Mouse (Mus musculus) heart, adult 8-10 months (tissue): ENCODE data around the gene Vangl2. TPM values are rescaled to one million over a fixed set of nuclear protein-coding genes. Genes with fewer than 3 reads are reported as not detected.
A peak's percentile ranks its signal among the peaks of the same experiment; 100 is the strongest.

Experiments used
- DNase-seq: peaks from one replicate; pipeline ENCODE4 v3.0.0; 2022; ENCODE audit warnings: low spot score
- total RNA-seq, 4 experiments: library from RNA; stranded (reverse); gene quantifications; 2 replicates each; pipeline ENCODE4 v1.2.4; 2022

The Vangl2 gene
- total RNA-seq, 4 experiments from 2014 or later: 0.86 to 1.7 (median 1.1) TPM

DNA sequence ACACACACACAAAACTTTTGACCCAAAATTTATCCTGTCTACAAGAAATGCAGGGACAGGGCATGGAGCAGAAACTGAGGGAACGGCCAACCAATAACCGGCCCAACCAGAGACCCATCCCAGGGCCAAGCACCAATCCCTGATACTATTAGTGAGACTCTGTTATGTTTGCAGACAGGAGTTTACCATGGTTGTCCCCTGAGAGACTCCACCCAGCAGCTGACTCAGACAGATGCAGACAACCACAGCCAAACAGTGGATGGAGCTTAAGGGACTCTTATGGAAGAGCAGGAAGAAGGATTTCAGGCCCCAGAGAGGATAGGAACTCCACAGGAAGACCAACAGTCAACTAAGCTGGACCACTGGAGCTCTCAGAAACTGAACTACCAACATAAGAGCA is 1.7 kb upstream of the Vangl2 start:
- no peak for DNase-seq

DNA sequence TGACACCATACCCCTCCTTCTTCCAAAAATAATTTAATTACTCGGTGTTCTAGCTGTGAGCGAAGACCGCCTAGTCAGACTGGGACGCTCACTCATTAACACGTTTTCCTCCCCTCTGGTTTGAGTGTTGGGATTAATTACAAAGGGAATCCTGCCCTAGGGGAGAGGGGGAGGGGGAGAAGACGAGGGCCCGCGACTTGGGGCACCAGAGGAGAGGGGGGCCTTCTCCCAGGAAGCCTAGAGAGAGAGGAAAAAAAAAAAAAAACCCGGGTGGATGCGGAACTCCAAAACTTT is 488 bp downstream of the Vangl2 start:
- DNase-seq: no peak

DNA sequence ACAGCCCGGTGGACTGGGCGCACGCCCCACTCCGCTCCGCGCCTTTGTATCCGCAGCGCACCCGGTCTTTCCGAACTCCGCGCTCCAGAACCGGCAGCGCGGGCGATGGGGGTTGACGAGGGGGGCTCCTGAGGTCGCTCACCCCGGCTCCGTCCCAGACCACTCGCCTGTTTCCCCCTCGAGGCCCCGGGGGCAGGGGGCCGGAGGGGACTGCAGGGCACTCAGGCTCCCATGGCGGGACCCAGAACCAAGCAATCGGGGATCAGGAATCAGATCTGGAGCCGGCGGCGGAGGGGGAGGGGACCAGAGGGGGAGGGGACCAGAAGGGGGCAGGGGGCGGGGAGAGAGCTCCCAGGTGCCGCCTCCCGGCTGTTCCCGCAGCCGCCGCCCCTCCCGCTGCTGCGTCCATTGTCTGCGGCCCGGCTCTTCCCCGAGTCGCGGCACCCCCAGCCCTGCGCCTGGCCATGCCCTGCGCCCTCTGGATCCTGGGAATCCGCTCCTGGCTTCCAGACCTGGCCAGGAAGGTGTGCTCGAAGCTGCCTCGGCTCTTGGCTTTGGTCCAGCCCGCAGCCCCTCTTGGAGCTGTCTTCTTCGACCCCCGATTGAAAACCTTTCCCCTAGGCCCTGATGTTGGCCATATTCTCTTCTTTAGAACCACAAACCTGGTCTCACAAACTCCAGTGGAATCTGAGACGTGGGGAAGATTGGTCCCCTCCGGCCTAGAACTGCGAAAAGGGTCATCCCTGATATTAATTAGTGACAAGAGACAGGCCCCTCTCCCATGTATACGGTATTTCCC is 1.0 kb downstream of the Vangl2 start:
- peak; percentile 73 for DNase-seq

DNA sequence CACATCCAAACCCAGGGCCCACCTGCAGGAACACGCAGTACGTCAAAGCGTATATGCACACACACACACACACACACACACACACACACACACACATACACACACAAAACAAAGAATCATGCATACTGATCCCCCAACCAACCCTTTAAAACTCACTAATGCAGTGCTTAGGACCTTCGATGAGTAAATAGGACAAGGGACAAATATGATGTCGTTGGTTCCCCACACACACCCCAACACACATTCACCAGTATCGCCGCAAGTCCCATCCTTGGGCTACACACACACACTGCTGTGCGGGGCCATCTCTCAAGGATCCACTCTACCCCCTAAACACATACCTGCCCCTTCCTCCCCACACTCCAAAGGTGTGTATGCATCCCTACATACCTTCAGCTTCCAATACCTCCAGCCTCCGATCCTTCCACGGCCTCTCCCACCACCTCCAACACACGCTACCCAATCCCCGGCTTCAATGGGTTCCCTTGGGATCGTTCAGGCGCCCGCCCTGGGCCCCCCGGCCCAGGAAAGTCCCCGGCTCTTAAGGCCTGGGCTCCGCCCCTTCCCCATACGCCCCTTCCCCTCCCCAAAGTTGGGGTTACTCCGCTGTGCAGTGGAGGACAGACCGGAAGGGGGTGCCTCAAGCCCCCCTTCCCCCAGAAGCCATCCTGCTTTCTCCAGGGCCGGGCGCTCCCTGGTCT is 1.9 kb downstream of the Vangl2 start:
- no peak for DNase-seq

DNA sequence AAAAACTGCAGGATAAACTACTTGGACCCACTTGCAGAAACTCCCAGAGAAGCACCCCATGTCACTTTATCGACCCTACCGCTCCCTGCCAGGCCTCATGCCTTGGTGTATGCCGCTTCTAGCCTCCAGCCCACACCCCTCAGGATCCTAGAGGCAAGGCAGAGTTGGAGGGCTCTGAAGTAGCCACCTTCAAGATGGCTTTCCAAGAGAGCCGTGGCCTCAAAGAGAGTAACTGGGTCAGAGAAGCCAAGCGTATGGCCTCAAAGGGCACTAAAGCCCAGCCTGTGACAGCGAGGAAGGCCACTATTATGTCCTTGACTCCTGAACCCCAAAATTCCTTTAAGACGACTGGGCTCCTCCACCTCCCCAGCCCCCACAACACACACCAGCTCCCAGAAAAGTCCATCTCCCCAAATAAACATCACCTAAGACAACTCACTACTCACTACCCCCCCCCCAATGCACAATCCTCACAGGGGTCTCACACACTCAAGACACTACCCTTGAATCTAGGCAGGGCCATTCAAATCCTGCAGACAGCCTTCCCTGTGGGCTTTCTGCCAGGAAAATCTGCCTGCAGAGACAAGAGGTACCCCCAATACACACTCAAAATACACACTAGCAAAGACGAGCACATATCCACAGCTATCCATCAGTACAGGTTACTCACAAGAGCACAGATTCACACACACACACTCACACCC is 2.9 kb downstream of the Vangl2 start:
- DNase-seq: no peak

DNA sequence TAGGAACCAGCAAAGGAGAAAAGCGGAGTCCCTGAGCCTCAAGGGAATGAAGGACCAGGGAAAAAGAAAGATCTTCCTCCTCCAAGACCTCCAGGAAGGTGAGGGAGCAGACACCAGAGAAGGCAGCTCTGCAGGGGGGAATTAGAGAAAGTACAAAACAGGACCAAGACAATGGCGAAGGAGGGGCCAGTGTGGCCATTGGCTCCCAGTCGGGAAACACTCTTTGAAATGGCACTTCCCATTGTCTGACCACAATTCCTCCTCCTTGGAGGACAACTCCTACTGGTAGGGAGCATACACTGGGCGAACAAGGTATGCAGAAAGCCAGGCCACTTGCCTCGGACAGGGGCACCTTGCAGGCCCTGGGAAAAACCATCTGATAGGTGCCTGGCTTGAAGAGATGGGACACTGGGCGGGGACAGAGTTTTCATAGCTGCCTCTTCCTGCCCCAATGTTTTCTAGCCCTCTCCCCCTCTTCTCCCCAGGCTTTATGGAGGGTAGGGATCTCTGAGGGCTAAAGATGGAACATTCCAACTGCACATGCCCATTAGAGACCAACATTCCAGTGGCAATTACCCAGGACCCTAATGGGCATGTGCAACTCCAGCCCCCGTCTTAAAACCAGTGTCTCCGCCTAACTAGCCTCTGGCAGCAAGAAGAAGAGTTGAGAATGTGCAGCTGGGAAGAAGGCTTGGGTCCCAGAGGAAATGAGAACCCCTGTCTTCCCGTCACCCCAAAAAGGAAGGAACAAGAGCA is 3.9 kb downstream of the Vangl2 start:
- DNase-seq: no peak

DNA sequence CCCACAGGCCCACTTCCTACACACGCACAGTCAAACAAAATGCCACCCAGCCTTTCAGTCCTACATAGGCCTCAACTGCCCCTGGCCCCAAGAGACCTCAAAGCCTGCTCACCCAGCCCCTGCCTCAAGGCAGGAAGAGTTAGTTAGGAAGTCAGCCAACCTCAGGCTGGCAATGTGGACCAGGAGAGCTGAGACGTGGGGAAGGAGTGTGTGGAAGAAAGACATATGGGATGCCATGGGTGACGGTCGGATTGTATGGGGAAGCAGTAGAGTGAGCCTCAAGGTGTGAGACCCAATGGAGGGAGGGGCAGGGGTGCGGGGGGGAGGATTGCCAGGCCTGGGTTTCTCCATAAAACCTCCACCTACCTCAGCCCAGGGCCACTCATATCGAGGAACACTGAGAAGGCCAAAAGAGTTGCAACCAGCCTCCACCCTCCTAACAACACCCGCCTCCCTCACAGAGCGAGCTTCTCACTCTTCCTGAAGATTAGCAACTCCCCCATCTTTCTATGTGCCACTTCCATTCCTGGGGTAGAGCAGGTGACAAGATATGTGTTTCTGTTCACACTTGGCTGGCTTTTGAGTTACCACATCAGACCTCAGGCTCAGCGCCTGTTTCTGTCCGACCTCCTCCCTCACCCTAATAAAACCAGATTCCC is 8.3 kb downstream of the Vangl2 start:
- DNase-seq: no peak

DNA sequence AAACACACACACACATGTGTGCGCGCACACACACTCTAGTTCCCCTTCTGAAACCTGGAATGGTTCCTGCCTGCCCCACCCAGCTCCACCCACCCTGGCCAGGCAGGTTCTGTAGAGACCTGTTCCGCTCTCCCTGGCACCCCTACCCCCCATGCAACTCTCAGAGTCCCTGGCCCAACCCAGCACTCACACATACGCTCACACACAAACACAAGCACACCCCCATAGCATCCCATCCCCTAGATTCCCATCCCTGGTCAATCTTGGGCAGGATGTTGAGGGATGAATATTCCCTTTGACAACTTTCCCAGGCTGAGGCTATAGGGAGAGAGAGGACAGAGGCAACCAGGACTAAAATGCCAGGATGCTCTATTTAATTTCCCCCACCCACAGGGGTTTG is 8.9 kb downstream of the Vangl2 start:
- DNase-seq: no peak

DNA sequence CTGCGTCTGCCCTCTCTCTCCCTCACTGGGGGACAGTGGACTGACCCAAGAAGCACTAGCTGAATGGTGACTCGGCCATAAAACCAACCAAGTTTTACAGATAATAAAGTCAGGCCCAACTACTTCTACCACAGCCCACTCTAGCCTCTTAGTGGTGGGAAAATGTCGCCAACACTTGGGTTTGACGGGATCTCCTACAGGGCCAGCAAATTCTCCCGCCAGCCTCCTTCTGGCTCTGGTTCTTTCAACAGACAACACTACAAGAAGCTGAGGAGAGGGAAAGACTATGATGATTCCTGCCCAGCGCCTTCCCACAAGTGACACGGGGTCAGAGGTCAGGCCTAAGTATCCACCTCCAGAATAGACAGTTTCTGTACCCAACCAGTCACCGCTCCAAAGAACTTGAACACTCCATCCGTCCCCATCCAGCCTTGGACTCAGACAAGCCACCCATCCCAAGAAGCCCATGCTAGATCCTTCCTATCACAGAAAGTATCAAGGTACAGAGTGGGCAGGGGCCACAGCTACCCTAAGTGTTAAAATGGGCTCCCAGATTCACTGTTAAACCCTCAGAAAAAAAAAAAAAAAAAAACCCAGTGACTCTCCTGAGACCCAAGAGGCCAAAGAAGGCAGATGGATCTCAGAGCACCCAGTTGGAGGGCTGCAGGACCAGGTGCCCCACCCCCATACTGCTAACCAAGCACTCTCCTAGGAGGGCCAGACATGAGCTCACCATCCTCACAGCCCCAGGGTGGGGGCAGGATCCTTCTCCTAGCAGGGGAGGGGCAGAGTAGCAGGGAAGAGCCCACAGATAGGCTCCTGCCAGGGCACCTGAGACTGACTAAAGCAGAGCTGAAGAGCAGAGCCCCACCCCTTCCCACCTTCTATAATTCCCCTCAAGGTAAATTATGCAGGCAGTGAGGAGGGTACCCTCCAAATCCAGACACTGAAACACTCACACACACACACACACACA is 9.6 kb downstream of the Vangl2 start:
- no peak for DNase-seq

DNA sequence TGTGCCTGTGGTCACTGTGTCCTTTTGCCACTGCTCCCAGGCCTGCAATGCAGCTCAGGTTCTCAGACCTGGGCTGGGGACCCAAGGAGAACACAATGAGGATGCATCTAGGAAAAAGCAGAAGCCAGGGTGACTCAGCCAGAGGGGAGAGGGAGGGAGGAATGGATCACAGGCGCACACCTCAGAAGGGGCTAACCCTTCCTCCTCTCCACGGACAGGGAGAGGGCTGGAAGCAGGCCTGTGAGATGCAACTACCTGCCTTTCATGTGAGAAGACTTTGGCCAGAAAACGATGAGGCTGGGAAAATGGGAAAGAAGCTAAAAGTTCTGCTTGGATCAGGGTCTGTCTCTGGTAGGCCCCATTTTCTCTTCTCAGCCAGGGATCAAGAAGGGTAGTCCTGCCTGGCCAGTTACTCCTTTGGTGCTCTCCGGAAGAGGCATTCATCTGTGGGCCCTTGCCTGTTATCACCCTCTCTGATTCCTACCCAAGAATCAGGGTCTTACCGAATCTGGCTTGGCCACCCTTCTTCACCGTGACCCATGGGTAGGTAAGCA is 10.7 kb downstream of the Vangl2 start:
- no peak for DNase-seq

DNA sequence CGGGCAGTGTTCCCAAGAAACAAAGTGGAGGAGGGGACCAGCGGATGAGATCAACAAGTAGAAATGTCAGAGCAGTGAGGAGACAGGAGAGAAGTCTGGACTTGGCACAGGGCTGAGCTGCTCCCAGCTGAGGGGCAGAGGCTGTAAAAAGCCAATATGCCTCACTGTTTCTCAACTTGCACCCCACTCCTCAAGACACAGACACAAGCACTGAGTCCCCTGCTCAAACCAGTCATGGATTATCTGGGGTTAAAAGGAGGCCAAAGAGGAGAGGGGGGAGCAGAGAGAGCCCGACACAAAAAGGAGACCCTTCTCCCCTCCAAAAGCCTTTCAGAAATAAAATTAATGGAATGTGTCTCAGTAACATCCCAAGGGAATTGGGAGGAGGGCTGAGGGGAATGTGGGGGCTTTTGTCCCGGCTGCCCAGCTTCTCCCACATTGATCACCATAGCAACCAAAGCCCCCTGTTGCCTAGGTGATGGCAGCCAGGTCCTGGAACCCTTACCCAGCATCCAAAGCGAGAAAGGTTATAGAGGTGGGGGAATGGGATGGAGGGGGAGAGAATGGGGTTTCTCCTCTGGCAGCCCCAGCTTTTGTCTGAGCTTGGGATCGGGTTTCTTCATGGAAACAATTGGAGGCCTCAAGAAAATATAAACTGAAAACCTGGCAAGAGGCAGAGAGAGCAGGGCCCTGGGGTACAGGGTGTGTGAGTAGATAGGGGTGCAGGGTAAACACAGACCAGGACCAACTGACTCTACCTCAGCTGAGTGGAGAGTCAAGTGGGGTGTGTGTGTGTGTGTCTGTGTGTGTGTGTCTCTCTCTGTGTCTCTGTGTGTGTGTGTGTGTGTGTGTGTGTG is 11.4 kb downstream of the Vangl2 start:
- no peak for DNase-seq

DNA sequence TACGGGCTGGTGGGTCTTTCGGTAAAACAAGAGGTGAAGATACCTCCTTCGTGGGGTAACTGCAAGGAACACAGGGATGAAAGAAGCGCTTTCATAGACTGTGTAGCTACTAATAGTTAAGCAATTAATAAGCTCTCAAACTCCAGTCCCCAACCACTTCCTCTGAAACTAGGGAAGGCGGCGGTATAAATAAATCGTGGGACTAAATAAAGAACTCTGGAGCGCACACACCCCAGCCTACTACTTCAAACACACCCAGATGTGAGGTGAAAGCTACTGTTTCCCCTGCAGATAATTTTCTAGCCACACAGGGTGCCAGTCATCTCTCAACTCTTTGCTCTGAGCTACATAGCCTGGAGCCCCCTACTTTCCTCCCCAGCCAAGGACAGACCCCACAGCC is 12.2 kb downstream of the Vangl2 start:
- DNase-seq: no peak

DNA sequence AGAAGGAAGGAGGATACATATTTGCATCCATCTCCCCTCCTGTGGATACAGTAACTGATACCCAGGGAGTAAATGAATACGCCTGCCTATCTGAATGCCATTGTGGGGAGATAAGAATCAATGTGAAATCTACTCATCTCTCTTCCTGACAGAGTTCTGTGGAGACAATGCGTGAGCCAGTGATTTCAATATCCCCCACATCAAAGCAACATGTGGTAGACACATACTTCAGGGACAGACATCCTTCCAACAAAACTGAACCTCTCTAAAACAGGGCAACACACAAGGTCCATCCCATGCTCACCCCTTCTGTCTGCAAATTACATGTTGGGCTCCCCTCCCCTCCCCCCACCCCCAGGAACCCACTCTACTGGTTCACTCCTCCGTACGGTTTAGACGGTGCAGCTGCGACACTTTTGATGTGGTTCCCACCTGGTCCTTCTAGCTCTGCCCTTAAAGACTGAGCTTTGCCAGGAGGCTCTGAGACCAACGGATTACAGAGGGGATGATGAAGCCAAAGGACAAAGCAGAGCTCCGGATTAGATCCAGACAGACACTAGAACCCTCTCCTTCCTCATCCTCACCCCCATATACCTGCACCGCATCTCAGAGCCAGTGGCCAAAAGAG is 12.8 kb downstream of the Vangl2 start:
- DNase-seq: no peak

DNA sequence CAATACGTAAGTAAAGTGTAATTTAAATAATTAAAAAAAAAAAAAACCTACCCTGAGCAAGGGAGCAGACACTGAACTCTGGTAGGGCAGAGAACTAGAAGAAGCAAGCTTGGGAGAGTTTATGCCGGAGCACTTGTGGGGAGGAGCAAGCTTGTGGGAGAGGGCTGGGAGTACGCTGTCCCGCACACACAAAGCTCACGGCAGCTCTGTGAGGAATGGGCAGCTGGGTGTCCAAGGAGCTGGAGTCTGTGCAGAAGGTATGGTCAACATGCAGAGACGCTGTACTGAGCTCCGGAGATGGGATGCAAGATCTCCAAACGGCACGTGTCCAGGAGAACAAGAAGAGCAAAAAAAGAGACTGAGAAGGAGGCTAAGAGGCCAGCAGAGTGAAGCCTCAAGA is 13.5 kb downstream of the Vangl2 start:
- DNase-seq: no peak

DNA sequence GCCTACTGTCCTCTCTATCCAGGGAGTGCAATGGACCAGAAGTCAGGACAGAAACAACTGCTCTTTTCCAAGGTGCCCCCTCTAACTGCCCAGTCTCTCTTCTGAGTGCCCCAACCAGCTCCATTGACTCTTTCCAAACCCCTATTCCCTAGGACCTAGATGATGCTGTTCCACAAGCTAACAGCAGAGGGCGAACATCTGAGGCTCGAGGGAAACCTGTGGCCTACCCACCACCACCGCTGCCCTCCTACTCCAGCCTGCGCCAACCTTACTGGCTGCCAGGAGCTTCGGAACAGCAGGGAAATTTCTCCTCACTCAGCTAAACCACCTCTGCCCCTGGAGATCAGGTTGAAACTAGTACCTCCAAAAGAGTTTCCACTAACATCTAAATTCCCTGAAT is 16.2 kb downstream of the Vangl2 start:
- peak; percentile 33 for DNase-seq

DNA sequence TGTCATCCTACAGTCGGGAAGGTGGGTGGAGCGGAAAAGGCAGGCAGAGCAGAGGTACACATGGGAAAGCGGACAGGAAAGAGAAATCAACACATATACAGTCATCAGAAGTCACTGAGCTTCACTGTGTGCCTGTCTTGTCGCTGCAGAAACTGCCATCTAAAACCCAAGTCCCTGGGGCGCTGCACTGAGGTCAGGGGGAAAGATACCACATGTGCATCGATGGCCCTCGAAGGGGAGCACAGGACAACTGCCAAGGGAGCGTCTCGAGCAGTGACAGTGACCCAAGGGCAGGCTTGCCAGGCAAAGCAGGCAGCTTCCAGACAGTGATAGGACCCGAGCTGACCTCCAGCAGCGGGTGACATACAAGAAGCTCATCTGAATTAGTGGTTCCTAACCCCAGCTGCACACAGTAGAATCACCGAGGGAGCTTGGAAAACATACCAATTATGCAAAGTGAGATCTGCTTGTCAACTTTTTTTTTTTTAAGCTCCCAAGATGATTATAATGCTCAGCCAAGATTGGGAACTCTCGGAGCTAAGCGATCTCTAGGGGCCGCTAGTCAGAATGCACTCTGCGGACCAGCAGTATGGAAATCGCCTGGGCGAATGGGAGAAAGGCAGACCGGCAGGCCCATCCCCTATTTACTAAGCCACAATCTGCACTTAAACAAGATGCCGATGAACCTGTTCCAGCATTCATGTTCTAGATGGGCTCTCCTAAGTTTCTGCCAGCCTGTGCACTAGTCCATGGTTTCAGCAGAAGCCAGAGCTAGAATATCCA is 18.0 kb downstream of the Vangl2 start:
- no peak for DNase-seq

DNA sequence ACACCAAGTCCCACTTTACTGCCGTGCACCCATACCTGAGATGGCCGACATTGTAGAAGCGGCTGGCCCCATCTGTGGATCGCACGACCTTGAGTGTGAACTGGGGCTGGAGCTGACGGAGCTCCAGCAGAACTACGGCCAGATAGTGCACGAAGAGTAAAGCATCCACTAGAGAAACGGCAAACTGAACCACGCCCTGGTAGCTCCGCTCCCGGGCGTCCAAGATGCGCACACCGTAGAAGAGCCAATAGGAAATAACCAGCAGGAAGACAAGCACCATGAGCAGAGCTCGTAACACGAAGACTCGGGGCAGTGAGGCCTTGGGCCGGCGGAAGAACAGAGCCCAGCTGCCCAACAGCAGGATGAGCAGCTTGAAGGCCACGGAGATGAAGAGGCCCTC is 18.8 kb downstream of the Vangl2 start:
- DNase-seq: no peak

DNA sequence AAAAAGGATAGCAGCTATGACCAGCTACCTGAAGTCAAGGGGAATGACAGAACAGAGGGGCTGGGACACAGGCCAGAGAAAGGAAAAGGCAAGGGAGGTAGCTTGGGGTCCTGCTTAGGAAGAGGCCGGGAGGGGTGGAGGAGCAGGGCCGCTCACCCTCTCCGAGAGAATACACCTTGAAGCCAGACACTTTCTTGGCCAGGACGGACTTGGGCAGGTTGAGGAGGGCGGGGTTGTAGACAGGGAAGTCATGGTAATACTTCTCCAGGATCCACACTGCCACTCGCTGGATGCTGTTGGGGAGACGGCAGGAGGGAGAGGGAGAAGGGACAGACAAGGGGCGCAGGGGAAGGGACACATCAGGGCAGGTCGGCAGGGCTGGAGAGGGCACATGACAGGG is 19.9 kb downstream of the Vangl2 start:
- no peak for DNase-seq
